Mouse (Mus musculus) MEL (cell line): ENCODE data around the gene Snta1. TPM values are rescaled to one million over a fixed set of nuclear protein-coding genes. Genes with fewer than 3 reads are reported as not detected.

Experiments used
- DNase-seq: peaks from one replicate; pipeline ENCODE4 v3.0.0; 2011; ENCODE audit warnings: low read depth, low spot score
- H3K27ac ChIP-seq: 2 replicates; pipeline ENCODE4 v1.5.1; 2012; ENCODE audit warnings: low read depth, mild to moderate bottlenecking, control low read depth, low read length, moderate library complexity; ENCODE audit not compliant: control insufficient read depth
- H3K27me3 ChIP-seq, 2 experiments: fragments of 150-350 bp in 1 of 2; sonication (generic) in 1 of 2; 2 replicates each; pipeline ENCODE4 v1.6.1; 2012; ENCODE audit warnings: low read length in 2 of 2, mild to moderate bottlenecking in 2 of 2, improper control_type of control experiment in 1 of 2, moderate library complexity in 1 of 2; ENCODE audit not compliant: insufficient read depth in 2 of 2, control insufficient read depth in 1 of 2
- H3K36me3 ChIP-seq, 2 experiments: 2 replicates each; pipeline ENCODE4 v1.6.1; 2012 to 2014; ENCODE audit warnings: low read length in 2 of 2, improper control_type of control experiment in 1 of 2, inconsistent platforms in 1 of 2, mild to moderate bottlenecking in 1 of 2; ENCODE audit not compliant: insufficient read depth in 2 of 2, control insufficient read depth in 1 of 2
- H3K4me1 ChIP-seq, 2 experiments: fragments of 150-350 bp in 1 of 2; sonication (generic) in 1 of 2; 2 replicates each; pipeline ENCODE4 v1.6.1; 2012; ENCODE audit warnings: low read length in 2 of 2, improper control_type of control experiment in 1 of 2, mild to moderate bottlenecking in 1 of 2; ENCODE audit not compliant: insufficient read depth in 2 of 2, control insufficient read depth in 1 of 2
- H3K4me3 ChIP-seq, 2 experiments: fragments of 150-350 bp in 1 of 2; sonication (generic) in 1 of 2; 2 replicates each; pipeline ENCODE4 v1.5.1; 2012; ENCODE audit warnings: low read depth in 2 of 2, low read length in 2 of 2, mild to moderate bottlenecking in 2 of 2, moderate library complexity in 2 of 2, control low read depth in 1 of 2, improper control_type of control experiment in 1 of 2; ENCODE audit not compliant: control insufficient read depth in 1 of 2, insufficient read depth in 1 of 2
- H3K79me2 ChIP-seq: 2 replicates; pipeline ENCODE4 v1.6.1; 2012; ENCODE audit warnings: mild to moderate bottlenecking, low read length, moderate library complexity; ENCODE audit not compliant: control insufficient read depth, poor library complexity, insufficient read depth
- H3K9ac ChIP-seq: 2 replicates; pipeline ENCODE4 v1.6.1; 2012; ENCODE audit warnings: low read depth, mild to moderate bottlenecking, control low read depth, low read length, moderate library complexity; ENCODE audit not compliant: control insufficient read depth, poor library complexity, severe bottlenecking
- H3K9me3 ChIP-seq: fragments of 150-350 bp; sonication (generic); replicated peaks from 2 replicates; pipeline ENCODE4 v1.6.1; 2012; ENCODE audit warnings: mild to moderate bottlenecking, low read length, improper control_type of control experiment, moderate library complexity; ENCODE audit not compliant: insufficient read depth
- E2F4 ChIP-seq: IDR thresholded peaks from 2 replicates; pipeline ENCODE4 v1.6.1; 2011; ENCODE audit warnings: low read depth, low read length, improper control_type of control experiment, borderline replicate concordance
- EP300 ChIP-seq, 2 experiments: IDR thresholded peaks; 2 replicates each; pipeline ENCODE4 v1.6.1; 2011; ENCODE audit warnings: improper control_type of control experiment in 2 of 2, low read length in 2 of 2, low read depth in 1 of 2, mild to moderate bottlenecking in 1 of 2
- ETS1 ChIP-seq: IDR thresholded peaks from 2 replicates; pipeline ENCODE4 v1.6.1; 2012; ENCODE audit warnings: low read depth, mild to moderate bottlenecking, inconsistent platforms, low read length, improper control_type of control experiment, moderate library complexity
- GABPA ChIP-seq: IDR thresholded peaks from 2 replicates; pipeline ENCODE4 v1.6.1; 2012; ENCODE audit warnings: low read depth, mild to moderate bottlenecking, inconsistent platforms, low read length, improper control_type of control experiment, moderate library complexity
- GATA1 ChIP-seq: IDR thresholded peaks from 2 replicates; pipeline ENCODE4 v1.6.1; 2011; ENCODE audit warnings: low read depth, low read length, improper control_type of control experiment
- HCFC1 ChIP-seq: IDR thresholded peaks from 2 replicates; pipeline ENCODE4 v1.6.1; 2012; ENCODE audit warnings: low read depth, mild to moderate bottlenecking, inconsistent platforms, low read length, improper control_type of control experiment, moderate library complexity
- MAX ChIP-seq: IDR thresholded peaks from 2 replicates; pipeline ENCODE4 v1.6.1; 2011; ENCODE audit warnings: low read length, improper control_type of control experiment
- MAZ ChIP-seq: IDR thresholded peaks from 2 replicates; pipeline ENCODE4 v1.6.1; 2012; ENCODE audit warnings: low read depth, mild to moderate bottlenecking, inconsistent platforms, low read length, improper control_type of control experiment
- MEF2A ChIP-seq: IDR thresholded peaks from 2 replicates; pipeline ENCODE4 v1.6.1; 2014; ENCODE audit warnings: low read depth, mild to moderate bottlenecking, inconsistent platforms, low read length, improper control_type of control experiment; ENCODE audit not compliant: poor library complexity, insufficient replicate concordance, severe bottlenecking; ENCODE audit errors: extremely low read depth
- MXI1 ChIP-seq: IDR thresholded peaks from 2 replicates; pipeline ENCODE4 v1.6.1; 2011; ENCODE audit warnings: mild to moderate bottlenecking, low read depth, low read length, improper control_type of control experiment
- MYB ChIP-seq: IDR thresholded peaks from 2 replicates; pipeline ENCODE4 v1.6.1; 2011; ENCODE audit warnings: mild to moderate bottlenecking, low read depth, low read length, improper control_type of control experiment
- MYC ChIP-seq: IDR thresholded peaks from 2 replicates; pipeline ENCODE4 v1.6.1; 2011; ENCODE audit warnings: low read depth, mild to moderate bottlenecking, low read length, improper control_type of control experiment, moderate library complexity
- NRF1 ChIP-seq: IDR thresholded peaks from 2 replicates; pipeline ENCODE4 v1.6.1; 2014; ENCODE audit warnings: low read depth, mild to moderate bottlenecking, inconsistent platforms, low read length, improper control_type of control experiment, moderate library complexity; ENCODE audit not compliant: poor library complexity, insufficient read depth, severe bottlenecking
- RCOR1 ChIP-seq: IDR thresholded peaks from 2 replicates; pipeline ENCODE4 v1.6.1; 2012; ENCODE audit warnings: low read depth, mild to moderate bottlenecking, inconsistent platforms, low read length, improper control_type of control experiment
- TAL1 ChIP-seq: IDR thresholded peaks from 2 replicates; pipeline ENCODE4 v1.6.1; 2012; ENCODE audit warnings: mild to moderate bottlenecking, inconsistent platforms, low read length, moderate library complexity, mixed read lengths
- UBTF ChIP-seq: IDR thresholded peaks from 2 replicates; pipeline ENCODE4 v1.6.1; 2012; ENCODE audit warnings: low read depth, mild to moderate bottlenecking, inconsistent platforms, low read length, improper control_type of control experiment, moderate library complexity, borderline replicate concordance; ENCODE audit not compliant: insufficient read depth
- ZC3H11A ChIP-seq: IDR thresholded peaks from 2 replicates; pipeline ENCODE4 v1.6.1; 2012; ENCODE audit warnings: low read depth, mild to moderate bottlenecking, inconsistent platforms, low read length, improper control_type of control experiment
- ZNF384 ChIP-seq: IDR thresholded peaks from 2 replicates; pipeline ENCODE4 v1.6.1; 2012; ENCODE audit warnings: low read depth, mild to moderate bottlenecking, inconsistent platforms, low read length, improper control_type of control experiment
- polyA plus RNA-seq, 2 experiments: library from polyadenylated mRNA; stranded (reverse) in 1 of 2; unstranded in 1 of 2; fragments of >175 nt in 1 of 2; fragments of >200 nt in 1 of 2; gene quantifications; 2 replicates each; pipeline versions ENCODE4 v1.2.1 to v1.2.4; 2012; ENCODE audit warnings: low replicate concordance in 2 of 2, low read depth in 1 of 2; ENCODE audit not compliant: insufficient read length in 2 of 2, insufficient read depth in 1 of 2, missing spikeins in 1 of 2
- total RNA-seq: library from RNA; depleted of rRNA; stranded (reverse); fragments of 300-350 nt; gene quantifications from 2 replicates; pipeline ENCODE4 v1.2.3, GENCODE M21; 2012

Snta1 gene
- total and polyA plus RNA-seq, 3 experiments = 2.7 to 6.7 TPM; not detected in 1

DNA sequence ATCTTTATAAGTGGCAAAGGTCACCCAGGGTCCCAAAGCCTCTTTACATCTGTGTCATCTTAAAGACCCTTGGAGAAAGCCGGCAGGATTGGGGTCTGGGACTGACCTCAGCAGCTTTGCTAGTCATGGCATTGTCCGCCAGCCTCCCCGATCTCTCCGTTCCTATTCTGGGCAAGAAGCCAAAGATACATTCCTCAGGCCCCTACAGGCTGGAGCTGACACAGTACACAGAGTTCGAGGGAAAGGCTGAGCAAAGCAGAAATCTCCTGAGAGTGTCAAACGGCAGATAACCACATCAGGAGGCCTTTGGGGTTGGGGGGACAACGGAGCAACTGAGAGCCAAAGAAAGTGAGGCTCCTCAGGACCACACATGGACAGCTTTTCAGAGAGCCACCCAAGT lies 5.1 kb downstream of the Snta1 start:
- Histone ChIP-seq H3K27me3 (no peaks in the 10 kb centered on the region), H3K4me3 (no peak overlapping the region), H3K9me3 (no peaks in the 10 kb centered on the region), H3K36me3 (peaks cover 0 to 8% of the 10 kb centered on the region in 2 experiments; a peak in 2 of 4 replicates), H3K9ac (no peak overlapping the region), H3K79me2 (no peaks in the 10 kb centered on the region), H3K27ac (no peak overlapping the region), H3K4me1 (peaks cover 2 to 15% of the 10 kb centered on the region in 2 experiments; a peak in 3 of 4 replicates)
- peak; percentile 61 for DNase-seq
- TF ChIP-seq ZNF384 (no peak), GABPA (no peak), UBTF (no peak), MAZ (no peak), HCFC1 (no peak), MXI1 (no peak), MAX (no peak), E2F4 (no peak), MYC (no peak), TAL1 (no peak), MYB (no peak), MEF2A (no peak)

DNA sequence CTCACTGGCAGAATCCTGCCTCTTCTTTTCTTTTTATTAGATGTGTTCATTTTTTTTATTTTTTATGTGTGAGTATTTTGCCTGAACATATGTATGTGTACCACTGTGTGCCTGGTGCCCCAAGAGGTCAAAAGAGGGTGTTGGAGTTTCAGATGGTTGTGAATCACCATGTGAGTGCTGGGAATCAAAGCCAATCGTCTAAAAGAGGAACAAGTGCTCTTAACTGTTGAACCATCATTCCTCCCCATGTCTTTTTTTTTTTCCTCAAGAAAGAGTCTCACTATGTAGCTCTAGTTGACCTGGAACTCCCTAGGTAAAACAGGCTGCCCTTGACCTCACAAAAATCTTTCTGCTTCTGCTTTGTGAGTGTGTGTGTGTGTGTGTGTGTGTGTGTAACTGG lies 5.9 kb downstream of the Snta1 start:
- no peaks in the 10 kb centered on the region for H3K9me3 ChIP-seq
- TF ChIP-seq EP300 (IDR thresholded peaks at IDR 0.05; ENCODE audit: low read depth in 1 of 2, low read length in 2 of 2) (0 out of 4 replicates have a peak, but pooled peaks of 1 of the 2 experiments have one; percentile 12), MYC (0 out of 2 replicates have a peak, but pooled peaks have one; percentile 18), UBTF (no peak), ETS1 (no peak), ZC3H11A (no peak), ZNF384 (peak; percentile 91), NRF1 (no peak), GATA1 (no peak), RCOR1 (0 out of 2 replicates have a peak, but pooled peaks have one; percentile 39)
- no peak overlapping the region for H3K9ac ChIP-seq
- H3K27ac ChIP-seq = no peak overlapping the region
- no peaks in the 10 kb centered on the region for H3K79me2 ChIP-seq
- DNase-seq = peak; percentile 63
- H3K4me3 ChIP-seq = no peak overlapping the region
- H3K36me3 ChIP-seq = peaks cover 0 to 8% of the 10 kb centered on the region in 2 experiments; a peak in 2 of 4 replicates
- peaks cover 2 to 12% of the 10 kb centered on the region in 2 experiments; a peak in 3 of 4 replicates for H3K4me1 ChIP-seq
- no peaks in the 10 kb centered on the region for H3K27me3 ChIP-seq
